Mouse (Mus musculus) forebrain, embryonic 11.5 days (tissue): ENCODE measurements at regions not wholly inside any gene's neighbourhood (a gene's known extent, or its start where the extent isn't known, plus 50 kb on each side); places are given as distances from the start of the nearest gene placed in this dataset.
A peak's percentile ranks its signal among the peaks of the same experiment; 100 is the strongest.

Experiments
- ATAC-seq: fragments of 200-750 bp; cut with Nextera tagmentation; replicated peaks from 2 replicates; pipeline ENCODE4 v1.8.0; 2017; ENCODE audit warnings: moderate TSS enrichment; ENCODE audit not compliant: low FRiP score
- DNase-seq: peaks from one replicate; pipeline ENCODE4 v3.0.0-alpha.2; 2017; ENCODE audit warnings: low spot score
- H3K27ac ChIP-seq: fragments of 300-500 bp; sonication (generic); 2 replicates; pipeline ENCODE4 v1.5.1; 2014; ENCODE audit warnings: low read depth, low read length
- H3K27me3 ChIP-seq: fragments of 300-500 bp; sonication (generic); 2 replicates; pipeline ENCODE4 v1.6.1; 2014; ENCODE audit warnings: mild to moderate bottlenecking, low read length, mixed read lengths; ENCODE audit not compliant: control insufficient read depth, insufficient read depth
- H3K36me3 ChIP-seq: fragments of 300-500 bp; sonication (generic); 2 replicates; pipeline ENCODE4 v1.6.1; 2014; ENCODE audit warnings: mild to moderate bottlenecking, low read length, moderate library complexity, mixed read lengths; ENCODE audit not compliant: control insufficient read depth, insufficient read depth
- H3K4me1 ChIP-seq: fragments of 300-500 bp; sonication (generic); replicated peaks from 2 replicates; pipeline ENCODE4 v1.6.1; 2014; ENCODE audit warnings: low read length, mixed read lengths; ENCODE audit not compliant: control insufficient read depth, insufficient read depth
- H3K4me2 ChIP-seq: fragments of 300-500 bp; sonication (generic); 2 replicates; pipeline ENCODE4 v1.6.1; 2014; ENCODE audit warnings: low read depth, mild to moderate bottlenecking, low read length, moderate library complexity, mixed read lengths; ENCODE audit not compliant: severe bottlenecking
- H3K4me3 ChIP-seq: fragments of 300-500 bp; sonication (generic); 2 replicates; pipeline ENCODE4 v1.5.1; 2014; ENCODE audit warnings: low read depth, low read length
- H3K9ac ChIP-seq: fragments of 300-500 bp; sonication (generic); 2 replicates; pipeline ENCODE4 v1.6.1; 2014; ENCODE audit warnings: low read length
- H3K9me3 ChIP-seq: fragments of 300-500 bp; sonication (generic); 2 replicates; pipeline ENCODE4 v1.6.1; 2016; ENCODE audit warnings: low read length, mixed read lengths; ENCODE audit not compliant: control insufficient read depth
- WGBS: fragments of 180-500 bp; shearing (Covaris S2); extraction: QIAGEN DNeasy Blood & Tissue Kit; methylation state at CpG from one replicate; pipeline ENCODE4 v1.1.7; 2014; 5-methylcytosine and 5-hydroxymethylcytosine counted together

GRCm38 (mm10) chr16:72152920-72153319 is 155.2 kb upstream of the Robo1 start:
- Histone ChIP-seq H3K4me2 (no peak overlapping the region), H3K27ac (no peak overlapping the region), H3K4me3 (no peak overlapping the region), H3K27me3 (no peaks in the 10 kb centered on the region), H3K9ac (no peak overlapping the region), H3K4me1 (no peaks in the 10 kb centered on the region), H3K36me3 (no peaks in the 10 kb centered on the region), H3K9me3 (no peaks in the 10 kb centered on the region)
- WGBS, result 85% methylated on average over 2 of the region's 2 CpGs
- ATAC-seq, result no peak
- DNase-seq, result no peak

- ATAC-seq (no peak), DNase-seq (no peak)
- H3K4me3 ChIP-seq, result no peak overlapping the region
- H3K36me3 ChIP-seq, result no peaks in the 10 kb centered on the region
- H3K9me3 ChIP-seq, result no peaks in the 10 kb centered on the region
- WGBS, result 94% methylated on average over 14 of the region's 14 CpGs
- H3K9ac ChIP-seq, result no peak overlapping the region
- H3K4me1 ChIP-seq, result no peaks in the 10 kb centered on the region
- H3K4me2 ChIP-seq, result no peak overlapping the region
- no peaks in the 10 kb centered on the region for H3K27me3 ChIP-seq
- no peak overlapping the region for H3K27ac ChIP-seq
Observed at GRCm38 (mm10) chr16:72157913-72158312, 150.2 kb upstream of the Robo1 start.

GRCm38 (mm10) chr16:72159411-72159810 is 148.7 kb upstream of the Robo1 start:
- Histone ChIP-seq H3K9ac (no peak overlapping the region), H3K9me3 (no peaks in the 10 kb centered on the region), H3K4me3 (no peak overlapping the region), H3K4me2 (no peak overlapping the region), H3K27me3 (no peaks in the 10 kb centered on the region), H3K36me3 (no peaks in the 10 kb centered on the region), H3K27ac (no peak overlapping the region), H3K4me1 (no peaks in the 10 kb centered on the region)
- WGBS, result 86% methylated on average over 4 of the region's 4 CpGs
- ATAC-seq (no peak), DNase-seq (no peak)

- Histone ChIP-seq H3K4me2 (no peak overlapping the region), H3K9me3 (no peaks in the 10 kb centered on the region), H3K4me3 (no peak overlapping the region), H3K4me1 (no peaks in the 10 kb centered on the region), H3K9ac (no peak overlapping the region), H3K27me3 (no peaks in the 10 kb centered on the region), H3K27ac (no peak overlapping the region), H3K36me3 (no peaks in the 10 kb centered on the region)
- DNase-seq, result no peak
- 94% methylated on average over 5 of the region's 5 CpGs for WGBS
- no peak for ATAC-seq
Observed at GRCm38 (mm10) chr16:72175727-72176126, 132.4 kb upstream of the Robo1 start.

GRCm38 (mm10) chr16:72194320-72194719 is 113.8 kb upstream of the Robo1 start:
- H3K27ac ChIP-seq, result no peak overlapping the region
- DNase-seq, result no peak
- ATAC-seq, result no peak
- 4% methylated on average over 1 of the region's 1 CpGs for WGBS
- no peaks in the 10 kb centered on the region for H3K4me1 ChIP-seq
- no peaks in the 10 kb centered on the region for H3K36me3 ChIP-seq
- H3K9me3 ChIP-seq, result no peaks in the 10 kb centered on the region
- H3K27me3 ChIP-seq, result no peaks in the 10 kb centered on the region
- H3K4me3 ChIP-seq, result no peak overlapping the region
- H3K9ac ChIP-seq, result no peak overlapping the region
- no peak overlapping the region for H3K4me2 ChIP-seq

- Histone ChIP-seq H3K4me3 (no peak overlapping the region), H3K27ac (no peak overlapping the region), H3K27me3 (no peaks in the 10 kb centered on the region), H3K4me2 (peak overlapping the region; percentile 0; the same call in 1 of the 2 replicates), H3K9ac (no peak overlapping the region), H3K9me3 (no peaks in the 10 kb centered on the region), H3K4me1 (no peaks in the 10 kb centered on the region), H3K36me3 (no peaks in the 10 kb centered on the region)
- ATAC-seq (no peak), DNase-seq (peak; percentile 69)
- 47% methylated on average over 15 of the region's 15 CpGs for WGBS
Observed at GRCm38 (mm10) chr16:72215360-72216013, 92.6 kb upstream of the Robo1 start.

GRCm38 (mm10) chr16:72218021-72218420 is 90.1 kb upstream of the Robo1 start:
- Histone ChIP-seq H3K4me2 (no peak overlapping the region), H3K36me3 (no peaks in the 10 kb centered on the region), H3K27me3 (no peaks in the 10 kb centered on the region), H3K4me3 (no peak overlapping the region), H3K9ac (no peak overlapping the region), H3K4me1 (no peaks in the 10 kb centered on the region; the same call in 1 of the 2 replicates), H3K9me3 (no peaks in the 10 kb centered on the region), H3K27ac (no peak overlapping the region)
- no peak for DNase-seq
- no peak for ATAC-seq
- 3% methylated on average over 3 of the region's 3 CpGs for WGBS

GRCm38 (mm10) chr16:72221912-72222502 is 86.1 kb upstream of the Robo1 start:
- DNase-seq (peak; percentile 43), ATAC-seq (peak; percentile 75)
- no peaks in the 10 kb centered on the region for H3K36me3 ChIP-seq
- 18% methylated on average over 3 of the region's 3 CpGs for WGBS
- no peaks in the 10 kb centered on the region for H3K9me3 ChIP-seq
- 0 out of 2 replicates have a peak overlapping the region, but pooled peaks have one; percentile 37 for H3K27ac ChIP-seq
- H3K9ac ChIP-seq, result no peak overlapping the region
- no peaks in the 10 kb centered on the region; the same call in 1 of the 2 replicates for H3K4me1 ChIP-seq
- no peak overlapping the region for H3K4me3 ChIP-seq
- no peaks in the 10 kb centered on the region for H3K27me3 ChIP-seq
- H3K4me2 ChIP-seq, result no peak overlapping the region

GRCm38 (mm10) chr16:72223860-72224259 is 84.2 kb upstream of the Robo1 start:
- DNase-seq, result no peak
- Histone ChIP-seq H3K4me2 (no peak overlapping the region), H3K27ac (no peak overlapping the region), H3K27me3 (no peaks in the 10 kb centered on the region), H3K9me3 (no peaks in the 10 kb centered on the region), H3K4me3 (no peak overlapping the region), H3K36me3 (no peaks in the 10 kb centered on the region), H3K4me1 (no peaks in the 10 kb centered on the region; the same call in 1 of the 2 replicates), H3K9ac (no peak overlapping the region)
- 38% methylated on average over 3 of the region's 3 CpGs for WGBS
- ATAC-seq, result 0 out of 2 replicates have a peak, but pooled peaks have one; percentile 34
